Mouse (Mus musculus) bone marrow macrophage, adult 2 months (primary cell): Measurements from ENCODE around the gene Gm20441.

ENCODE experiments used
- CTCF ChIP-seq: IDR thresholded peaks from 2 replicates; pipeline ENCODE4 v1.5.1; 2012; ENCODE audit warnings: low read depth, mild to moderate bottlenecking, low read length, moderate library complexity
- POLR2A ChIP-seq: IDR thresholded peaks from 2 replicates; pipeline ENCODE4 v1.6.1; 2012; ENCODE audit warnings: mild to moderate bottlenecking, low read depth, low read length, borderline replicate concordance

GRCm38 (mm10) chr10:75774102-75774501 is 6.7 kb downstream of the Gm20441 start:
- TF ChIP-seq POLR2A (no peak), CTCF (no peak)
